Mouse (Mus musculus) neutrophil, adult 5-6 weeks (primary cell): ENCODE results near the gene Pde6g. TPM values are rescaled to one million over a fixed set of nuclear protein-coding genes. Genes with fewer than 3 reads are reported as not detected.

Experiments
- ATAC-seq: fragments of 151-379, 151-347 bp; 2 replicates; pipeline ENCODE4 v1.8.0; 2017; ENCODE audit warnings: mild to moderate bottlenecking, moderate TSS enrichment; ENCODE audit not compliant: insufficient number of reproducible peaks, poor library complexity, low FRiP score, severe bottlenecking; ENCODE audit errors: extremely low read depth
- total RNA-seq: library from RNA; stranded (forward); fragments of 200-1000 nt; gene quantifications from 2 replicates; pipeline ENCODE4 v1.2.3, GENCODE M21; 2017

Gene Pde6g
- total RNA-seq, result not detected in 2 replicates

- no peak for ATAC-seq
These were observed at the start of gene Pde6g for GRCm38 (mm10) chr11:120453306-120453705. Gene Pde6g, minus strand, starts transcription at chr11:120453500.

GRCm38 (mm10) chr11:120501701-120502100, 48.4 kb upstream of the Pde6g start:
- no peak for ATAC-seq

GRCm38 (mm10) chr11:120501018-120501417, 47.7 kb upstream of the Pde6g start:
- ATAC-seq, result no peak

- no peak for ATAC-seq
These were observed 47.1 kb upstream of the Pde6g start for GRCm38 (mm10) chr11:120500357-120500756.

GRCm38 (mm10) chr11:120499894-120500293, 46.6 kb upstream of the Pde6g start:
- ATAC-seq, result no peak

- no peak for ATAC-seq
These were observed 45.6 kb upstream of the Pde6g start for GRCm38 (mm10) chr11:120498891-120499290.

GRCm38 (mm10) chr11:120498226-120498625, 44.9 kb upstream of the Pde6g start:
- no peak for ATAC-seq

GRCm38 (mm10) chr11:120497436-120497835, 44.1 kb upstream of the Pde6g start:
- no peak for ATAC-seq

GRCm38 (mm10) chr11:120493911-120494310, 40.6 kb upstream of the Pde6g start:
- ATAC-seq, result no peak

GRCm38 (mm10) chr11:120493351-120493750, 40.1 kb upstream of the Pde6g start:
- ATAC-seq, result no peak

- no peak for ATAC-seq
These were observed 39.5 kb upstream of the Pde6g start for GRCm38 (mm10) chr11:120492878-120493203.

- peak; percentile 14; the same call in 1 of the 2 replicates for ATAC-seq
These were observed 39.0 kb upstream of the Pde6g start for GRCm38 (mm10) chr11:120492024-120492877.

- ATAC-seq, result peak; percentile 46
These were observed 38.2 kb upstream of the Pde6g start, which contains the start of gene Slc25a10 for GRCm38 (mm10) chr11:120491317-120492023. Gene Slc25a10, plus strand, starts transcription at chr11:120491840.

GRCm38 (mm10) chr11:120490291-120491046, 37.2 kb upstream of the Pde6g start:
- no peak for ATAC-seq

GRCm38 (mm10) chr11:120489054-120489761, 35.9 kb upstream of the Pde6g start:
- ATAC-seq, result peak; percentile 60

GRCm38 (mm10) chr11:120488516-120488915, 35.2 kb upstream of the Pde6g start:
- no peak for ATAC-seq

GRCm38 (mm10) chr11:120485251-120485650, 32.0 kb upstream of the Pde6g start:
- no peak for ATAC-seq

GRCm38 (mm10) chr11:120484265-120484981, 31.1 kb upstream of the Pde6g start, which contains the start of gene Mrpl12:
Gene Mrpl12, plus strand, starts transcription at chr11:120484613.
- ATAC-seq, result peak; percentile 88
